Mouse (Mus musculus): ENCODE results near the gene Nkx6-2.

Gene Nkx6-2

DNA sequence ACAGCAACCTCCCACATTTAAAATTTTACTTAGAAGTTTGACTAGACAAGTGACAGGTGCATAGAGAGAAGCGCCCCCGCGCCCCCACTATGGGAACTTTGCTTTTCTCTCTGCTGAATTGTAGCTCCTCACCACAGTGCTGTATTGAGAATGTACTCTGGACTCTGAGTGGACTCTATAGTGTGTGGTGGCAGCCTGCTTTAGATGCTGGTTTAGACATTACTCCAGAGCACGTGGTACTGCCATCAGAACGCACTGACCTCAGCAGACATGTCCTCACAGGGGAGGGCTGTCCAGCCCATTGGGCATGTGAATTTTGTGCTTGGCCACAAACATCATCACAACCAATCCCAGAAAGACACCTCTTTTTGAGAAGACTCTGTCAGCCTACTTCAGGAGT lies 11.8 kb downstream of the Nkx6-2 start:
- in situ Hi-C loops (cut with MboI; ENCODE audit: unreplicated experiment in 2 of 2): no loop called here

DNA sequence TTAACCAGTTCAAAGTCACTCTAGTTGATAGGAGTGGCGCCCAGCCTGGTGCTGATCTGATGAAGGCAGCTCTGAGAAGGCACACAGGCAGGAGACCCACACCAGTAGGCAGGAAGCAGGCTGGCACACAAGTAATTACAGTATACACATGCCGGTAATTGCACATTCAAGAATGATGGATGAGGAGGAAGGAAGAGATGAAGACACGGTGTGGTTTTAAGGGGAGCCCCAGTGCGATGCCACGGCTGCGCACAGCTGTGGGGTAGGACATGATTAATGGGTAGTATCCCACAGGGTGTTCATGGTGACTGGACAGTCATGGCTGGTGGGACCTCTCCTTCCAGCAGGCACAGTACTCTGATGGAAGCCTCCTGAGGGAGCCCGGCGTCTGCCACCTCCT lies 16.1 kb downstream of the Nkx6-2 start:
- in situ Hi-C loops (cut with MboI; ENCODE audit: unreplicated experiment in 2 of 2): no loop called here

DNA sequence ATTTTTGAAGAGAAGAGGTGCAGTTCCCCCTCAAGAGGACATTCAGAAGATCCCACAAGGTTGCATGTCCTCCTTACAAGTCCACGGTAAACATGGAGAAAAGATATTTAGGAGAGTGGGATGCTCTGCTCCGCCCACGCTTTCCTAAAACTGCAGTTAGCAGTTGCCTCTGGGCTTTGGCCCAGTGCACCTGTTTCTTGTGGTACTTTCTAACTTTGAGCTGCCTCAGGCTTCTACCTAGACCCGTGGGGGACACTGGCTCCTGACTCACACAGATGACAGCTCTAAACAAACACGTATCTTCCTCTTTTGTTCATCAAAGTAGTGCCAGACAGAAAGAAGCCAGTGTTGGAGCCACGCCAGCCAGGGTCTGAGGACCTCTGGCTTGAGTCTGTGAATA lies 16.6 kb downstream of the Nkx6-2 start:
- in situ Hi-C loops (cut with MboI; ENCODE audit: unreplicated experiment in 2 of 2): no loop called here

DNA sequence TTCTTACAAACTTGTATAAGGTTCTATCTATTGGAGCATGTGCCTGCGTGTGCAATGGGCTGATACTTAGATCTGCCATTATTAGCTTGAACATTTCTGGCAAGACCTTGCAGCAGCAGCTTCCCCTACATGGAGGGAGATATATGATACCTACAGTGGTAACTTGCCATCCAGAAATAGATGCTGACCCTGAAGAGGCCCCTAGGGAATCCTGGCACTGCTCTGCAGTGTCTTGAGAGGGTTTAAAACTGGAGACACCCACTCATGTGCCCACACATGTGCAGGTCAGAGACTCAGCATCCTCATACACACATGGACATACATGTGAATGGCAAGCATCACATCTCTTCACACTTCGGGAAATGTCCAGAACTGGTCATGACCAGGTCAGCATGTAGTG lies 18.4 kb downstream of the Nkx6-2 start:
- in situ Hi-C loops (cut with MboI; ENCODE audit: unreplicated experiment in 2 of 2): no loop called here

DNA sequence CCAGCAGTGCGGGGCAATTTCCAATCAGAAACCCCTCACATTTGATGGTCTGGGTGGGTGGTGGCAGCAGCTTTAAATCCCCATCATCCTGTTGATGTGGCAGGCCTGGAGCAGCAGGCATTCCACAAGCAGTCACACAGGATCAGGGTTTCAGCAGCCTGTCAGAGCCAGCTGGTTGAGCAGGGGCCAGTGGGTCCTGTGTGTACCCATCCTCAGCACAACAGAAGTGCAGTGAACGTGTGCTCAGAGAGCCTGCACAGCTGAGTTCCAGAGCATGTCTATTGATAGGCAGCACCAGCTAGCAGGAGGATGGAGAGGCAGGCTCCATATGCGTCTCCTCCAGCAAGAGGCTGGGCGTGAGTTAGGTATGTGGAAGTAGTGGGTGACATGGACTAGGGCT lies 19.2 kb downstream of the Nkx6-2 start:
- in situ Hi-C loops (cut with MboI; ENCODE audit: unreplicated experiment in 2 of 2): no loop called here

DNA sequence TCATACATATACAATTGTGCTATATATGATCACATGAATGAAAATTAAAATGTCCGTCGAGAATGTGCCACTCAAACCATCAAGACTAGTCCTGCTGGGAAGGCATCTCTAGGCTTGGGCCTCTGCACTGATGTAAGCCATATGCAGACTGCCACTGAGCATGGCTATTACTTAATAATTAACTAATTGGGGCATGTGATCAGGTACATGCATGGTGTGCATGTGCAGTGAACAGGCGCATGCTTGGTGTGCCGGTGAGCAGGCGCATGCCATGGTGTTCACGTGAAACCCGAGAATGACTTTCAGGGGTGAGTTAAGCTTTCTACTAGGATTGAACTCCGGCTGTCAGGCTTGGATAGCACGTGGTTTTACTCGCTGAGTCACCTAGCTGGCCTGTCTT lies 22.9 kb downstream of the Nkx6-2 start:
- in situ Hi-C loops (cut with MboI; ENCODE audit: unreplicated experiment in 2 of 2): no loop called here

DNA sequence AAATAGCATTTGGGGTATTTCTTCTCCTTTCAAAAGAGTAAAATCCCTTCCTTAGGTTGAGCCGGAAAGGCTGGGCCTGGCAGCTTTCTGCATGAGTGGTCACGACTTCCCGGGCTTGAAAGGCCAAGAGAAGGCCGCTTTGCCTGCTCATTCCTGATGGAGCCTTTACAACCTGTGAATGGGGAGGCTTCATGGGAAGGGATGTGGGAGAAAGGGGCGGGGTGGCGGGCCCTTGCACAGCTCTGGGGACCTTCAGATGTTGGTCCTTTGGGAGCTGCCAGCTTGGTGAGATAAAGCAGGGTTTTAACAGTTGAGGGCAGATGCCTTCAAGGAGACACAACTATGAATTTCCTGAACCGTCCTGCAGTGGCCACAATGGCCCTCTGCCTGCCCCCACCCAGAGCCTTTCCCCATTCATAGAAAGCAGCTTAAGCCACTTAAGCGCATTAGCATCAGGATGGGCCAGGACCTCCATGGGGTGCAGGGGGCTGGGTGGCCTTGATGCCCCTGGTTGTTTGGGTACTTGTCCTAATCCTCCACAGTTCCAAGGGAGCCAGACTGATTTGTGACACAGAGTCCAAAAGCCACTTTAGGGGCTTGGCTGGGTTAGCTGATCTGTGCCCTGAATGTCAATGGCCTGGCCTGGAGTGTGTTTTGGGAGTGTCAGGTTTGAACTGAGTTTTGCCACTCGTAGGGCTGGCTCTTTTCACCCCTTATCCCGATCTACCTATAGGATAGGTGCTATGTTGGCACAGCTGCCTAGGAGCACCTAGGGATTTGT lies 25.7 kb downstream of the Nkx6-2 start:
- in situ Hi-C loops (cut with MboI; ENCODE audit: unreplicated experiment in 2 of 2): no loop called here

DNA sequence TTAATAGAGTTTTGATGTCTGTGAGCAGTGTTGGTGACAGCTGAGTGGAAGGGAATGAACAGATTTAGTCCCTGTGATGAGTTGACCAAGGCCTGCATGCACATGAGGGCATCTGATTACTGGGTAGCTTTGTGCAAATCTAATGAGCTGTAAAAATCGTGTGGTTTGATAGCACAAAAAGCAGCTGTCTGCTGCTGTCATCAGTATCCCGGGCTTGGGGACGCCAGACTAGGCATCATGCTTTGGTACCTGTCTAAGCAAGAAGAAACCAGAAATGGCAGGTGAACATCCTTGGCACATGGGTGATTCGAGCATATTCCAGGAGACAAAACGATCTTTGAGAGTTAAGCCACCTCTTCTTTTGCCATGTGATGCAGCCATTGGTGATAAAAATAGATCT lies 26.3 kb downstream of the Nkx6-2 start:
- in situ Hi-C loops (cut with MboI; ENCODE audit: unreplicated experiment in 2 of 2): no loop called here

DNA sequence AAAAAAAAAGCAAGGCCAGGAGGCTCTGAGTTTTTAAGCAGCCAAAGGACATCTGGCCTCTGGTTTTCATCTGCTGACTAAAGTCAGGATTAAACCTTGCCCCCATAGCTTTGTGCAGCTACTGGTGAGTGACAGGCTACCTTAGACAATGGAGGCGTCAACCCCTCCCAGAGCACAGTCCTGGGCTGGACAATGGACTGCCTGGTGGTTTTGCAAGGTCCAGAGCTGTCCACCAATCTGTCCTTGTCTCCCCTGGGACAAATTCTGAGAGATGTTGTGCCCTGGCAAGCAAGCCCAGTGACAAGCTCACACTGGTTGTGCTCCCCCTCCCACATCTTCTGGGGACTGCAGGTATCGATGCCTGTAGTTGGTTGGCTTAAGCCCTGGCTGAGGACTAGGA lies 31.1 kb downstream of the Nkx6-2 start:
- in situ Hi-C loops (cut with MboI; ENCODE audit: unreplicated experiment in 2 of 2): no loop called here

DNA sequence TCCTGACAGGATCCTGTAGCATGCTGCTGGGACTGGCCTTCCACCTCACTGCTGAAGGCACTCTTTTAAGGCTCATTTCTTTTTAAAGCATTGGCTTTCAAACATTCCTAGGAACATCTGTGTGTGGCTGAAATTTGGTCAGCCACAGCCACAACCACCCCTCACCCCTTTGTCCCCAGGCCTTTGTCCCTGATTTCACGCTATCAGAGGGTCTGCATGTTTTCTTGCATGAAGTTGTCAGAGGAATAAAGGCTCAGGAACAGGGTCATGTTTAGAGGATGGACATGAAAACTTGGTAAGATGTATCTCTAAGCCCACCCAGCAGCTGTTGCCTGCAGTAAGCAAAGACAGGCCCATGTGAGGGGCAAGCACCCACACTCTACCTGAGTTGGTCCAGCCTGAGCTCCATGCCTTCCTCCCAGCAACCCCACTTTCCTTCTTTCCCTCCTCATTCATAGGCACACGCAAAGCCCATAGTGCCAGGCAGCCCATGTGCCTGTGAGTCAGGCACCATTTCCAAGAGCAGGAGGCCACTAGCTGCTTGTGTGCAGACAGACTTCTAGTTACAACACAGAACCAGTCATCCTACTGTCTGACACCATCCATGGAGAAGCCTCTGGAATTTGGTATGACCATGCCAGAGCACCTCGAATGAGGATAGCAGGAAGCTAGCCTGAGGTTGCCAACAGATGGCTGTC lies 32.4 kb downstream of the Nkx6-2 start:
- in situ Hi-C loops (cut with MboI; ENCODE audit: unreplicated experiment in 2 of 2): no loop called here

DNA sequence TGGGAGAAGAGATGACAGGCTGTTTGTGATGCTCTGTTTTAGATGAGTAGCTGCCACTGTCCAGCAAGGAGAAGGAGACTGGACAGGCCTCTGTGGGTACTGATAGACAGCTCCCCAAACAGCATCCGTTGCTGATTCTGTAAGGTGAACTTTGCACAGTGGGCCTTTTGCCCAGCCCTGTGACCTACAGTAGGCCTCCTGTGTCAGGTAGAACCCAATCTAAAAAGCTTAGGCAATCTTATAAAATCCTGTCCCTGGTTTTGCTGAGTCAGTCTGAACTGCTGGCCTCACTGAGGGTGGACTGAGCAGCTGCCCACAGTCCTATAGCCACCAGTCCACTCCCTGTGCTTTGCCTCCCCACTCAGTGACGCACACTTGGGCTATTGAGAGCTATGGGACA lies 35.3 kb downstream of the Nkx6-2 start:
- in situ Hi-C loops (cut with MboI; ENCODE audit: unreplicated experiment in 2 of 2): no loop called here

DNA sequence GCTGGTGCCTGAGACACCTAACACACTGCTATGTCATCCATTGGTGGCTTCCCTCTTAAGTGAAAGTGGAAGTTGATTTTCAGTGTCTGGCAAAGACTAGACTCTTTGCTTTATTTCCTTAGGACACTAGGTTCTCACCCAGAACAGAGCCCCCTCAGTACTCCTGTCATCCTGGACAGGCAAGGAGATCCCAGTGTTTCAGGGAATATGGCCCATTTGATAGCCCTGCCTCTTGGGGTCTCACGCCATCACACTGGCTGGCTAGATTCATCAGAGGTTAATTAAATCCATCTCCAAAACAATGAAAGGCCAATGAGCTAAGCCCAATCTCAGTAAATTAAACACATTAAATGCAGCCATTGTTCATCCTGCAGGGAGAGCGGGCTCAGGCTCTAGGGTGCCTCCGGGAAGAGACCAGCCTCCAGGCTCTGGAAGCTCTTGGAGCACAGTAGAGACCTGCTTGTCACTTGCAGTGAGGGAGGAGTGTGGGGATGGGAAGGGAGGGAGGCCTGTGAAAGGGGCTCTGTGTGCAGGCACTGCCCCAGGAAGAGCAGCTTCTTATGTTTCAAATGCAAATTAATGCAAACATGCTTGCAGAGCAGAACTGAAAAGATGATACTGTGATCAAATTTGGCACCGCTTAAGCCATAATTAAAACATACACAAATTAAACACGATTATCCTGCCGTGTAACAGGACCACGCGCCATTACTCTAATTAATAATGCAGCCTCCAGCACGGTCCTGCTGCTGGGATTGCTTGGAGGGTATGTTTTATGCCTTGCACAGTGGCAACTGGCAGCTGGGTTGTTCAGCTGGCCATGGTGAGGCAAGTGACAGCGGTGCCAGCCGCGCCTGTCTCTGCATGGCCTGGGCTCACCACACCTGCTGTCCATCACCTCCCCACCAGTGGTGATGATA lies 37.6 kb downstream of the Nkx6-2 start:
- in situ Hi-C loops (cut with MboI; ENCODE audit: unreplicated experiment in 2 of 2): no loop called here

DNA sequence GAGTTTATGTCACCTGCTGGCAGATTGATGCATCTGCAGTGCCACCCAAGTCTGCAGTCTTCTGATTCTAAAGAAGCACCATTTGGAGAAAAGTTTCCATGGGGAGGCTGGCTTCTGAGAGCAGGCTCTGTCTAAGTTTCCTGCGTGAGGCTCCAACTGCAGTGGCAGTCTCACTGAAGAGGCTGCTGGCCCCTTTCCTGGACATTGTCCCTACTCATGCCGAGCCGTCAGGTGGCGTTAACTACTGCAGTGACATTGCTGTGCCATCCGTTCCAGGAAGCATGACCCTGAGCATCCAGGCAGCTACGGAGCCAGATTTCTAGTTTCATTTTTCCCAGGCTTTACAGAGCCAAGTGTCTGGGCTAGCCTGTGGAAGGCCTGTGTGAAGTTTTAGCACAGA lies 41.2 kb downstream of the Nkx6-2 start:
- in situ Hi-C loops (cut with MboI; ENCODE audit: unreplicated experiment in 2 of 2): no loop called here

DNA sequence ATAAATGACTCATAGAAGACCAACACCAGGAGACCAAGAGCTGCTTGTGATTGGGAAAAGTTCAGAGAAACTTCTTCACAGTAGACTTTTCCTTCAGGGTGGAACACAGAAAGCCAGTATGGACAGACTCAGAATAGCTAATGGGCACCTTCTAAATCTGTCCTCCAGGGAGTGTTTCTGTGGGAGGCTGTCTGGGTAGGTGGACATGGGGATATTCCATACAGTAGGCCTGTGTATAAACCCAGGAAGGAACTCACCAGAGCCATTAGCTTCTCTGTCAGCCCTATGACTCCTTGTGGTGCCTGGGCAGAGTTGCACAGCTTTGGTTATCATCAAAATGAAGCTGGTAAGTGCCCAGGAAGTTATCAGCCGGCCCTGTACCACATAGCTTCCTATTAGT lies 42.0 kb downstream of the Nkx6-2 start:
- in situ Hi-C loops (cut with MboI; ENCODE audit: unreplicated experiment in 2 of 2): no loop called here

DNA sequence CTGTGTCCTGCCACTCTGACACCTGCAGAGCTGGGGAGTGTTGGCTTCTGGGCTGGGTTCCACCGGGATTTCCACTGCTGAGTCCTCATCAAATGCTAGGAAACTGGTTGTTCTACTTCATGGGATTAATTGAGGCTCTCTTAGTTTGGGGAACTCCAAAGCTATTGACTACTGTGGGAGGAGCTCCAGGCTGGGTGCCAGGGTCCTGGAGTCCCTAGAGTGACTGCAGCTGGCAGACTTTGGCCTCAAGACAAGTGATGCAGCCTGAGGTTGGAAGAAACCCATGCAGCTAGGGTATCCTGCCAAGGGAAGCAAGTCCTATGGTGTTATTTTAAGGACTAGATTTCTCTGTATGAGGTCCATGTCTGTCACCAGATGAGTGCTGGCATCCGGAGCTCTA lies 44.1 kb downstream of the Nkx6-2 start:
- in situ Hi-C loops (cut with MboI; ENCODE audit: unreplicated experiment in 2 of 2): no loop called here

DNA sequence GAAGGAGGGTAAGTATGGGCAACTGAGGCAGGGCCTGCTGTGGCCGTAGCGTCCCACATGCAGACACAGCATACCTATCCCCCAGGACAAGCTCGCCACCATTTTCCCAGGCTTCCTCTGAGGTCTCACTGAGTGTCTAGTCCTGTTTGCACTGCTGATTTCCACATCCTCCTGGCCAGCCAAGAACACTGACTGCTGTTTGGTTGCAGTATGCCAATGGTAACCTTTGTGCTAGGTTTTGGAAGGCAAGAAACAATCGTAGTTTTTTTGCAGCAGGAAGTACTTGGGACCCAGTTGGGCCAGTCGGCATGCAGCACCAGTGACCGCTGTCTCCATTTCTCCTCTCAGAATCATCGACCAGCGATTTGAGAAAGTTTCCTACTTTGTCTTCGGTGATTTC lies 44.8 kb downstream of the Nkx6-2 start:
- in situ Hi-C loops (cut with MboI; ENCODE audit: unreplicated experiment in 2 of 2): no loop called here

DNA sequence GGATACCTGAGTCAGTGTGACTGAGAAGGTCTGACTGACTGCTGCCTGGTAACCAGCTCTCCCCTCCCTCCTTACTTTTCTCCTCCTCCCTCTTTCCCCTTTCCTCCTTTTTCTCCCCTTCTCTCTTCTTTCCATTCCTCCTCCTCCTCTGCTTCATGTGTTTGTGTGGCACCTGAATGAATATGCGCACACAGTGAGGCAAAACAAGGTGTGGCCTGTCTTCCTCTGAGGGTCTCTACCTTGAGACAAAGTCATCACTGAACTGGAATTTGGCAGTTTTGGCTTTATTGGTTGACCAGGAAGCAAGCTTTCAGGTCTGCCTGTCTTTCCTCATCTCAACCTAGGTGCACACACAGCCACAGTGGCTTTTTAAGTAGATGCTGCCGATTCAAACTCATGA lies 45.8 kb downstream of the Nkx6-2 start:
- in situ Hi-C loops (cut with MboI; ENCODE audit: unreplicated experiment in 2 of 2): no loop called here

DNA sequence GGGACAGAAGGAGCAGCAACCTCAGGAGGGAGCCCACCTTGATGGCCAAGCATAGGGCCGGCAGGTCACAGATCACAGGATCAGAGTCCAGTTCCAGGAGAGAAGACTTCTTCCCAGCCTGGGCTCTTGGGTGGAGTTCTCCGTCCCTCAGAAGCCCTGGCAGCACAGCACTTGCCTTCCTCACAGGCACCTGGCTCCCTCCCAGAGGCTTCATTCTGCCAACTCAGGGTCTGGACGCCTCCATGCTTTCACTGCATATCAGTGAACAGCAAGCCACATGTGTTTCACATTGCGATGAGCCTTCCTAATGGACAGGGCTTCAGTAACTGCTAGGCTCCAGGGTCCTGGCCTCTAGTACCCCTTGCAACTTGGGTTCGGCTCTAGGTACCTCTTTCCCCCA lies 46.3 kb downstream of the Nkx6-2 start:
- in situ Hi-C loops (cut with MboI; ENCODE audit: unreplicated experiment in 2 of 2): no loop called here

DNA sequence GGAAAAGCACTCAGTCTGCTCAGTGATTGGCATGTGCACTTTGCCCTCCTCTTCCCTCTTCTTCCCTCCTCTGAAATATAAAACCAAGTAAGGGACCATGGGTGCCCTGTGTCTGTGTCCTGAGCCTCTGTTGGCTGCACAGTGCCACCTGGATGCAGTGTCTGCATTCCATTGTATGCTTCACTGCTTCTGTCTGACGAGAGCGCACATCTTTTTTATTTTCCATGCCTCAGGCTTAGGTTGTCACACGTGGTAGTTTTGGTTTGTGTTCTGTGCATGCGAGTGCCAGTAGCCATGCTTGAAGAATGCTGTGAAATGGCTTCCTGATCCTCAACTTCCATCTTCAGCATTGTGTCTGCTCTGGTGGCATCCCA lies 51.2 kb downstream of the Nkx6-2 start:
- in situ Hi-C loops (cut with MboI; ENCODE audit: unreplicated experiment in 2 of 2): no loop called here

DNA sequence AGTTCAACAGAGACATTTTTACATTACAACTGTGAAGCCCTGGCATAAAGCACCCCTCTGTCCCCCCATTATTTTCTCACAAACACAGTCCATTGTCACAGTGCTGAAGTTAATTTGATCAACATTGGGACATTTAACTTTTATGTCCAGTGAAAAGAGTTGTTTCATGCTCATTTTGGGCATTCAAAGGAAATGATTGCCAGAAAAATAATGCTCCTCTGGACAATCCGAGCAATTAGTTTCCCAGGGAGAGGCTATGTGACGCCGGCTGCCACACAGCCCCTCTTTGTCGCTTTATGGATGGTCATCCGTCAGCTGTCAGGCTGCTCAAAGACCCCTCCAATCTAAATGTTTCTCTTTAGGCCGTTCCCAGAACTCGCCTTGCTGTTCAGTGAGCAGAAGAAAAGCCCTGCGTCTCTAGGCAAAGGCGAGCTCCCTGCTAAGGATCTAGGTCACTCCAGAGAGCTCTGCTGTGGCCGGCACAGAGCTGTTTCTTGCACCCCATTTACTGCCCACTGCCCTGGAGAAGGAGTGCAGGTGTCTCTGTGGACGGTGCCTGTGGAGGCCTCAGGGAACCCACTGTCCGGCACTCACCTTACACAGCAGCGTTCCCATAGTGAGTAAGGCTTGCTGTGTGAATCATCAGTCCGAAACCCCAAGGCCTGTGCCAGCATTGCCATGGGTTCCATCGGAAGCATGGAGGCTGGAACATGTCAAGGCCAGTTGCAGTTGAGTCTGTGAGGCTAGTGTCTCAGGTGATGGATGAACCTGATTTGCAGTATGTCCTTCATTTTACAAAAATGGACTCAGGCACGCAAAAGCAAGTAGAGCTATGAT lies 51.8 kb downstream of the Nkx6-2 start:
- in situ Hi-C loops (cut with MboI; ENCODE audit: unreplicated experiment in 2 of 2): no loop called here
